Mouse (Mus musculus) liver, embryonic 14.5 days (tissue): ENCODE results near the gene Umodl1. TPM values are rescaled to one million over a fixed set of nuclear protein-coding genes. Genes with fewer than 3 reads are reported as not detected.

ENCODE experiments used
- ATAC-seq: fragments of 200-750 bp; cut with Nextera tagmentation; 2 replicates; pipeline ENCODE4 v1.8.0; 2017; ENCODE audit warnings: moderate number of reproducible peaks, mild to moderate bottlenecking, moderate library complexity; ENCODE audit not compliant: insufficient read depth
- DNase-seq, 3 experiments: peaks; one replicate each; pipeline ENCODE4 v3.0.0-alpha.2; 2012 to 2013; ENCODE audit warnings: low read depth in 3 of 3, low spot score in 3 of 3
- H3K27ac ChIP-seq: fragments of 300-500 bp; sonication (generic); 2 replicates; pipeline ENCODE4 v1.5.1; 2014; ENCODE audit warnings: moderate library complexity, mild to moderate bottlenecking, control low read depth, inconsistent platforms
- H3K27me3 ChIP-seq: fragments of 300-500 bp; sonication (generic); 2 replicates; pipeline ENCODE4 v1.6.1; 2014; ENCODE audit warnings: mild to moderate bottlenecking, low read length, moderate library complexity; ENCODE audit not compliant: control insufficient read depth, insufficient read depth
- H3K36me3 ChIP-seq: fragments of 300-500 bp; sonication (generic); replicated peaks from 2 replicates; pipeline ENCODE4 v1.6.1; 2014; ENCODE audit warnings: low read depth; ENCODE audit not compliant: control insufficient read depth, insufficient read depth
- H3K4me1 ChIP-seq, 2 experiments: fragments of 200-500 bp in 1 of 2; fragments of 300-500 bp in 1 of 2; sonication (generic) in 1 of 2; replicated peaks; 2 replicates each; pipeline ENCODE4 v1.6.1; 2012 to 2014; ENCODE audit warnings: antibody characterized with exemption in 1 of 2, inconsistent platforms in 1 of 2, low read length in 1 of 2; ENCODE audit not compliant: control insufficient read depth in 2 of 2, insufficient read depth in 2 of 2
- H3K4me2 ChIP-seq: fragments of 300-500 bp; sonication (generic); 2 replicates; pipeline ENCODE4 v1.6.1; 2014; ENCODE audit warnings: low read depth, mild to moderate bottlenecking, control low read depth, moderate library complexity
- H3K4me3 ChIP-seq, 2 experiments: fragments of 200-500 bp in 1 of 2; fragments of 300-500 bp in 1 of 2; sonication (generic) in 1 of 2; 2 replicates each; pipeline ENCODE4 v1.5.1; 2012 to 2014; ENCODE audit warnings: low read depth in 2 of 2, low read length in 2 of 2, mild to moderate bottlenecking in 2 of 2, control low read depth in 1 of 2, inconsistent platforms in 1 of 2, moderate library complexity in 1 of 2; ENCODE audit not compliant: insufficient read depth in 1 of 2
- H3K9ac ChIP-seq: fragments of 300-500 bp; sonication (generic); replicated peaks from 2 replicates; pipeline ENCODE4 v1.6.1; 2014; ENCODE audit warnings: mild to moderate bottlenecking, control low read depth, moderate library complexity
- H3K9me3 ChIP-seq: fragments of 300-500 bp; sonication (generic); 2 replicates; pipeline ENCODE4 v1.6.1; 2016; ENCODE audit warnings: low read length, mixed read lengths; ENCODE audit not compliant: control insufficient read depth
- CTCF ChIP-seq: IDR thresholded peaks from 2 replicates; pipeline ENCODE4 v1.5.1; 2016; ENCODE audit warnings: antibody characterized with exemption, low read depth, control low read depth
- EP300 ChIP-seq: IDR thresholded peaks from 2 replicates; pipeline ENCODE4 v1.6.1; 2016; ENCODE audit warnings: antibody characterized with exemption, low read depth
- WGBS: fragments of 180-500 bp; shearing (Covaris S2); extraction: QIAGEN DNeasy Blood & Tissue Kit; methylation state at CpG from one replicate; pipeline ENCODE4 v1.1.7; 2014; ENCODE audit not compliant: insufficient replicate concordance; 5-methylcytosine and 5-hydroxymethylcytosine counted together
- polyA plus RNA-seq, 2 experiments: library from polyadenylated mRNA; depleted of rRNA in 1 of 2; stranded (reverse) in 1 of 2; unstranded in 1 of 2; fragments of >200 nt; fragmentation: Nextera tagmentation in 1 of 2; extraction: Ambion mirVana in 1 of 2; gene quantifications; 2 replicates each; pipeline versions ENCODE4 v1.2.1 to v1.2.3; 2012 to 2014

The Umodl1 gene
- polyA plus RNA-seq, 2 experiments = 0.01 to 0.20 TPM

- TF ChIP-seq EP300 (no peak), CTCF (no peak)
- WGBS = 55% methylated on average over 4 of the region's 4 CpGs
- Histone ChIP-seq H3K4me1 (peaks cover 18 to 28% of the 10 kb centered on the region in 2 experiments), H3K4me2 (no peak overlapping the region), H3K4me3 (no peak overlapping the region), H3K36me3 (no peaks in the 10 kb centered on the region), H3K9me3 (no peaks in the 10 kb centered on the region), H3K27me3 (no peaks in the 10 kb centered on the region), H3K9ac (no peak overlapping the region), H3K27ac (no peak overlapping the region)
- ATAC-seq (no peak), DNase-seq (no peak)
Measured at GRCm38 (mm10) chr17:31038381-31038780, 83.9 kb downstream of the Umodl1 start.

- H3K27ac ChIP-seq = no peak overlapping the region
Measured at GRCm38 (mm10) chr17:31039626-31040025, 85.2 kb downstream of the Umodl1 start.

GRCm38 (mm10) chr17:31040421-31040820, 86.0 kb downstream of the Umodl1 start:
- no peaks in the 10 kb centered on the region for H3K27me3 ChIP-seq
- no peaks in the 10 kb centered on the region for H3K36me3 ChIP-seq
- peaks cover 0 to 12% of the 10 kb centered on the region in 2 experiments; a peak in 2 of 4 replicates for H3K4me1 ChIP-seq
- TF ChIP-seq CTCF (no peak), EP300 (no peak)
- no peak overlapping the region for H3K4me3 ChIP-seq
- WGBS = 51% methylated on average over 7 of the region's 7 CpGs
- DNase-seq (no peak), ATAC-seq (no peak)
- H3K9ac ChIP-seq = no peak overlapping the region
- H3K27ac ChIP-seq = no peak overlapping the region
- H3K9me3 ChIP-seq = no peaks in the 10 kb centered on the region
- H3K4me2 ChIP-seq = no peak overlapping the region

More at GRCm38 (mm10) chr17:31039626-31040025, 85.2 kb downstream of the Umodl1 start:
- H3K4me2 ChIP-seq = no peak overlapping the region; the same call in 1 of the 2 replicates
- no peak overlapping the region for H3K4me3 ChIP-seq
- ATAC-seq (0 out of 2 replicates have a peak, but pooled peaks have one; percentile 15), DNase-seq (peak in 1 of 3 experiments; percentile 27)
- H3K36me3 ChIP-seq = no peaks in the 10 kb centered on the region
- H3K9ac ChIP-seq = no peak overlapping the region
- H3K9me3 ChIP-seq = no peaks in the 10 kb centered on the region
- 15% methylated on average over 7 of the region's 7 CpGs for WGBS
- H3K27me3 ChIP-seq = no peaks in the 10 kb centered on the region
- TF ChIP-seq EP300 = no peak; the same call in 1 of the 2 replicates
- no peak for TF ChIP-seq CTCF
- H3K4me1 ChIP-seq = peaks cover 5 to 17% of the 10 kb centered on the region in 2 experiments

- Histone ChIP-seq H3K9me3 (no peaks in the 10 kb centered on the region), H3K36me3 (no peaks in the 10 kb centered on the region), H3K4me3 (no peak overlapping the region), H3K4me1 (peaks cover 0 to 12% of the 10 kb centered on the region in 2 experiments; a peak in 2 of 4 replicates), H3K4me2 (no peak overlapping the region), H3K27me3 (no peaks in the 10 kb centered on the region), H3K9ac (no peak overlapping the region), H3K27ac (no peak overlapping the region)
- TF ChIP-seq EP300 = no peak
- no peak for TF ChIP-seq CTCF
- WGBS = 76% methylated on average over 2 of the region's 2 CpGs
- ATAC-seq (no peak), DNase-seq (no peak)
Measured at GRCm38 (mm10) chr17:31042751-31043150, 88.3 kb downstream of the Umodl1 start.

- DNase-seq (no peak), ATAC-seq (peak; percentile 59)
- Histone ChIP-seq H3K36me3 (no peaks in the 10 kb centered on the region), H3K27me3 (peaks cover 34% of the 10 kb centered on the region), H3K9ac (no peak within 1 kb of the TSS), H3K9me3 (no peaks in the 10 kb centered on the region), H3K27ac (no peak within 1 kb of the TSS), H3K4me2 (peak within 1 kb of the TSS; percentile 69), H3K4me1 (peaks cover 7 to 27% of the 10 kb centered on the region in 2 experiments), H3K4me3 (peak within 1 kb of the TSS; percentile 47 to 48)
- 4% methylated on average over 49 of the region's 49 CpGs for WGBS
- TF ChIP-seq EP300 (no peak), CTCF (peak; percentile 26)
Measured at GRCm38 (mm10) chr17:31057151-31057890, 102.9 kb downstream of the Umodl1 start, which contains the start of gene Abcg1. TSS of gene Abcg1 (plus strand) at chr17:31057675.
